Mouse (Mus musculus): ENCODE measurements at regions not wholly inside any gene's neighbourhood (a gene's known extent, or its start where the extent isn't known, plus 50 kb on each side); places are given as distances from the start of the nearest gene placed in this dataset.

DNA sequence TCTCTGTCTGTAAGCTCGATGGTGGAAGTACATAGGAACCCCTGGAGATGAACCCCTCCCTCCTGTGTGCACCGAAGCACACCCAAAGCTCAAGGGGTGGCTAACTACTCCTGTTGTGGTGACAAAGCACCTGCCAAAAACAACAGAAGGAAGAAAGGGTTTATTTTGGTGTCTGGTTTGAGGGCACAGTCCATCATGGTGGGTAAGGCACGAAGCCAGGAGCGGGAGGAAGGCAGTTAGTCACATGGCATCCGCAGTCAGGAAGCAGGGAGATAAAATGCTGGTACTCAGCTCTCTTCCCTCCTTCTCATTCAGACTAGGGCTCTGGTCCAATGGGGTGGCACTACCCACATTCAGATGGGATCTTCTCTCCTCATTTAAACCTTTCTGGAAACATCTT lies 142.9 kb upstream of the 4931429L15Rik start:
- TF ChIP-seq POLR2A (IDR thresholded peaks at IDR 0.05; ENCODE audit: borderline replicate concordance, insufficient read depth, low read length) (no peak), CTCF (IDR thresholded peaks at IDR 0.05; ENCODE audit: borderline replicate concordance, insufficient read depth, low read depth, low read length) (no peak)

Data from cerebellum, adult 2 months (tissue).